Mouse (Mus musculus): ENCODE data around the gene Csmd2. TPM values are rescaled to one million over a fixed set of nuclear protein-coding genes. Genes with fewer than 3 reads are reported as not detected.

The Csmd2 gene
- polyA plus RNA-seq, 1 experiment = 0.17 TPM

- Histone ChIP-seq H3K4me1 (ENCODE audit: control insufficient read depth, insufficient read depth, low read length) (no peaks in the 10 kb centered on the region), H3K4me3 (ENCODE audit: insufficient read depth, low read length) (no peak overlapping the region), H3K27ac (ENCODE audit: insufficient read depth, low read depth, low read length) (no peak overlapping the region)
- TF ChIP-seq POLR2A (IDR thresholded peaks at IDR 0.05; ENCODE audit: borderline replicate concordance, low read depth, low read length) (no peak), CTCF (IDR thresholded peaks at IDR 0.05; ENCODE audit: low read depth, low read length) (no peak)
These were observed 404.6 kb downstream of the Csmd2 start for GRCm38 (mm10) chr4:128392279-128392678.

DNA sequence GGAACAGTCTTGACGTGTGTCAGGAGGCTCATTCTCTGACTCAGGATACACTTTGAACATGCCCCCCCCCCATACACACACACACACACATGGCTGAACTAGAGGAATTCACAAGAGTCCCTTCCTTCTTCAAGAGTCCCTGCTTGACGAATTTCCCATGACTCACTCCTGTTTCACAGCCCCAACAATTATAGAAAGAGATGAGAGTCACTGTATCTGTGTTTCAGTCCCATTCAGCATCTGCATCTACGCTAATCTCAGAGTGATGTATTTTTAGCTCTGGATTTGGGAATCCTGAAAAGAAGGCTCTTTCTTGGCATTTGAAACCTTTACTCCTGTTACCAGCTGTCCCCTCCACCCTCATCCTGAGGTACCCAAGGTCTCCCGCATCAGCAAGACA, 406.2 kb downstream of the Csmd2 start:
- no peaks in the 10 kb centered on the region for H3K4me1 ChIP-seq (ENCODE audit: control insufficient read depth, insufficient read depth, low read length)
- TF ChIP-seq CTCF (IDR thresholded peaks at IDR 0.05; ENCODE audit: low read depth, low read length) (no peak), POLR2A (IDR thresholded peaks at IDR 0.05; ENCODE audit: borderline replicate concordance, low read depth, low read length) (no peak)
- no peak overlapping the region for H3K27ac ChIP-seq (ENCODE audit: insufficient read depth, low read depth, low read length)
- H3K4me3 ChIP-seq (ENCODE audit: insufficient read depth, low read length) = no peak overlapping the region

- no peaks in the 10 kb centered on the region for H3K4me1 ChIP-seq (ENCODE audit: control insufficient read depth, insufficient read depth, low read length)
- H3K27ac ChIP-seq (ENCODE audit: insufficient read depth, low read depth, low read length) = no peak overlapping the region
- H3K4me3 ChIP-seq (ENCODE audit: insufficient read depth, low read length) = no peak overlapping the region
- TF ChIP-seq CTCF (IDR thresholded peaks at IDR 0.05; ENCODE audit: low read depth, low read length) (no peak), POLR2A (IDR thresholded peaks at IDR 0.05; ENCODE audit: borderline replicate concordance, low read depth, low read length) (no peak)
These were observed 409.0 kb downstream of the Csmd2 start for GRCm38 (mm10) chr4:128396616-128397015.

GRCm38 (mm10) chr4:128397804-128398203, 410.1 kb downstream of the Csmd2 start:
- Histone ChIP-seq H3K4me3 (ENCODE audit: insufficient read depth, low read length) (no peak overlapping the region), H3K4me1 (ENCODE audit: control insufficient read depth, insufficient read depth, low read length) (no peaks in the 10 kb centered on the region), H3K27ac (ENCODE audit: insufficient read depth, low read depth, low read length) (no peak overlapping the region)
- TF ChIP-seq POLR2A (IDR thresholded peaks at IDR 0.05; ENCODE audit: borderline replicate concordance, low read depth, low read length) (no peak), CTCF (IDR thresholded peaks at IDR 0.05; ENCODE audit: low read depth, low read length) (no peak)

GRCm38 (mm10) chr4:128398948-128399347, 411.3 kb downstream of the Csmd2 start:
- Histone ChIP-seq H3K4me3 (ENCODE audit: insufficient read depth, low read length) (no peak overlapping the region), H3K4me1 (ENCODE audit: control insufficient read depth, insufficient read depth, low read length) (no peaks in the 10 kb centered on the region), H3K27ac (ENCODE audit: insufficient read depth, low read depth, low read length) (no peak overlapping the region)
- no peak for TF ChIP-seq POLR2A (IDR thresholded peaks at IDR 0.05; ENCODE audit: borderline replicate concordance, low read depth, low read length)
- TF ChIP-seq CTCF (IDR thresholded peaks at IDR 0.05; ENCODE audit: low read depth, low read length) = no peak

DNA sequence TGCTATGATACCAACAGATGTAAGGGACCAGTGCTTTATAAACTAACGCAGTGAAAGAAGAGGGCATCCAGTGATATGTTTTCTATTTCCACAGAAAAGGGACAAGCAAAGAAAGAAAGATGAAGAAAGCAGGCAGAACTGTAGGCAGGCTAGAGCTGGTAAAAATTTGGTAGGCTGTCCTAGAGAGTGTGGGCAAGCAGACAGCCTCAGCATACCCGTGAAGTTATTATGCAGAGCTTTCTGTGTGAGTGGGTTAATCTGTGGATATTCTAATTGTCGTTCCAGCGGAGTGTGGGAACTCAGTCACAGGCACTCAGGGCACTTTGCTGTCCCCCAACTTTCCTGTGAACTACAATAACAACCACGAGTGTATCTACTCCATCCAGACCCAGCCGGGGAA, 412.4 kb downstream of the Csmd2 start:
- Histone ChIP-seq H3K4me1 (ENCODE audit: control insufficient read depth, insufficient read depth, low read length) (no peaks in the 10 kb centered on the region), H3K27ac (ENCODE audit: insufficient read depth, low read depth, low read length) (no peak overlapping the region), H3K4me3 (ENCODE audit: insufficient read depth, low read length) (no peak overlapping the region)
- no peak for TF ChIP-seq POLR2A (IDR thresholded peaks at IDR 0.05; ENCODE audit: borderline replicate concordance, low read depth, low read length)
- TF ChIP-seq CTCF (IDR thresholded peaks at IDR 0.05; ENCODE audit: low read depth, low read length) = no peak

GRCm38 (mm10) chr4:128401591-128401990, 413.9 kb downstream of the Csmd2 start:
- Histone ChIP-seq H3K4me1 (ENCODE audit: control insufficient read depth, insufficient read depth, low read length) (no peaks in the 10 kb centered on the region), H3K4me3 (ENCODE audit: insufficient read depth, low read length) (no peak overlapping the region), H3K27ac (ENCODE audit: insufficient read depth, low read depth, low read length) (no peak overlapping the region)
- TF ChIP-seq CTCF (IDR thresholded peaks at IDR 0.05; ENCODE audit: low read depth, low read length) = no peak
- TF ChIP-seq POLR2A (IDR thresholded peaks at IDR 0.05; ENCODE audit: borderline replicate concordance, low read depth, low read length) = no peak

- no peak for TF ChIP-seq CTCF (IDR thresholded peaks at IDR 0.05; ENCODE audit: low read depth, low read length)
- TF ChIP-seq POLR2A (IDR thresholded peaks at IDR 0.05; ENCODE audit: borderline replicate concordance, low read depth, low read length) = no peak
- Histone ChIP-seq H3K4me1 (ENCODE audit: control insufficient read depth, insufficient read depth, low read length) (no peaks in the 10 kb centered on the region), H3K27ac (ENCODE audit: insufficient read depth, low read depth, low read length) (no peak overlapping the region), H3K4me3 (ENCODE audit: insufficient read depth, low read length) (no peak overlapping the region)
These were observed 415.0 kb downstream of the Csmd2 start for GRCm38 (mm10) chr4:128402706-128403105.

DNA sequence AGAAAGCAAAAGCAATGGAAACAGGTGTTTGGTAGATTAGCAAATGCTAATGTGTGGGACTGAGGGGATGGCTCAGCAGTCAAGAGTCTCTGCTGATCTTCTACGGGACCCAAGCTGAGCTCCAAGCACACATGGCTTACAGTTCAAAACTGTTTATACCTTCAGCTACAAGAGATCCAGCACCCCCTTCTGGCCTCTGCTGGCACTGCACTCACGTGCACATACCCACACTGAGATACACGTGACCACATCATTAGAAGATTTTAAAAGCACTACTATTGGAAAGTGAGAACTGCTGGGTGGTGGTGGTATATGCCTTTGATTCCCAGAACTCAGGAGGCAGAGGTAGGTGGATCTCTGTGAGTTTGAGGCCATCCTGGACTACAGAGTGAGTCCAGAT, 417.9 kb downstream of the Csmd2 start:
- TF ChIP-seq CTCF (IDR thresholded peaks at IDR 0.05; ENCODE audit: low read depth, low read length) (no peak), POLR2A (IDR thresholded peaks at IDR 0.05; ENCODE audit: borderline replicate concordance, low read depth, low read length) (no peak)
- no peak overlapping the region for H3K27ac ChIP-seq (ENCODE audit: insufficient read depth, low read depth, low read length)
- H3K4me1 ChIP-seq (ENCODE audit: control insufficient read depth, insufficient read depth, low read length) = no peaks in the 10 kb centered on the region
- H3K4me3 ChIP-seq (ENCODE audit: insufficient read depth, low read length) = no peak overlapping the region

GRCm38 (mm10) chr4:128407084-128407845, 419.6 kb downstream of the Csmd2 start:
- H3K27ac ChIP-seq (ENCODE audit: insufficient read depth, low read depth, low read length) = no peak overlapping the region
- no peak for TF ChIP-seq CTCF (IDR thresholded peaks at IDR 0.05; ENCODE audit: low read depth, low read length)
- TF ChIP-seq POLR2A (IDR thresholded peaks at IDR 0.05; ENCODE audit: borderline replicate concordance, low read depth, low read length) = no peak
- H3K4me1 ChIP-seq (ENCODE audit: control insufficient read depth, insufficient read depth, low read length) = no peaks in the 10 kb centered on the region
- no peak overlapping the region for H3K4me3 ChIP-seq (ENCODE audit: insufficient read depth, low read length)

All from bone marrow macrophage, adult 2 months (primary cell).